Mouse (Mus musculus): ENCODE measurements around the gene Psmf1.
A peak's percentile ranks its signal among the peaks of the same experiment; 100 is the strongest.

The Psmf1 gene

DNA sequence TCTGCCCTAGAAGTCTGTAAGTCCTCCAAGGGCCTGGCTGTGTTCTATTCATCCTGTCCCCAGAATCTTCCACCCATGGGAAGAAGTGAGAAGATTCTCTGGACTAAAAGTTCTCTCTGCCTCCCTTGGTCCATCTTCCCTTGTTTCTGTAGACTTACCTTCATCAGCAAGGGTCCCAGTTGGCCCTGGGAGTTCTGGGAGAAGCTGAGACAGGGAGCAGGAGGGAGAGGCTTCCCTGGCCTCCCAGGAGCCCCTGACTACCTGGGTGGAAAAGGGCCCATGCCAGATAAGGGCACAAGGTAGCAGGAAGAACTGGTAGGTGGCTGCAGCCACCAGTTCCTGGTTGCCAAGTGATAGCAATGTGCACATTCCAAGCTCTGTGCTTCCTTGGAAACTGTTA, at the start of gene Psmf1:
Gene Psmf1 (minus strand): TSS at position 342 of the 400 bp plus-strand sequence.
- no peak for DNase-seq (ENCODE audit: low spot score in 2 of 2)

DNA sequence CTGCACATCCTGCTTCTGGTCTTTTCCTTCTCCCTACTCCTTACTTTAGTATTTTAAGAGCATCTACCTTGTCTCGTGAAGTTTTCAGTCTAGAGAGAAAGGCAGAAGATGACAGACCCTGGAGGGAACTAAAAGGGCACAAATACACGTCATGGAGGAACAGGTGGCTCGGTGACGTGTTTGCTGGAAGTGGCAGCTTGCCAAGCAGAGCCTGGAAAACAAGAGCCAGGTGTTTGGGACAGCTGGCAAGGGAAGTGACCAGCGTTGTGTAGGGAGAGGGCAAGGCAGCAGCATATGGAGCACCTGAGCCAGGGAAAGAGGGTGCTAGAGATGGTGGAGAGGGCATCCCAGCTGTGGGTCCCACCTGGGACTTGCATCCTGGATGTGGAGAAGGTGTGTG, 47.2 kb upstream of the Psmf1 start:
- DNase-seq (ENCODE audit: low spot score in 2 of 2): no peak

DNA sequence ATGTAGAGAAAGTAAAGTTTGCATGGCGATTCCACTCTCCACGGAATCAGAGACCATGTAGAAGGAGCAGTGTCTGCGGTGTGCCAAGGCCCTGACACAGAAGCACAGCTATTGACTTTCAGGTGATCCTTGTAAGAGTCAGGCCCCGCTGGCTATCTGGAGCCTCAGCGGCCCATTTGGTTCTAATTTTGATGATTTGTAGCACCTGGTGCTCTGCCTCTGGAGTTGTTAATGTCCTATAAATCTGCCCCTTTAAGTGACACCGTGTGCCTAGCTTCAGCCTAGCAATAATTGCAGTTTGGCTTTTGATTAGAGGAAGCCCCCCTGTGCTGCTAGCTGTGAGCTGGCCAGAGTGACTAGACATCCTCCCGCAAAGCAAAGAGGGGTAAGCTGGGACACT, 46.2 kb upstream of the Psmf1 start:
- no peak for DNase-seq (ENCODE audit: low spot score in 2 of 2)

DNA sequence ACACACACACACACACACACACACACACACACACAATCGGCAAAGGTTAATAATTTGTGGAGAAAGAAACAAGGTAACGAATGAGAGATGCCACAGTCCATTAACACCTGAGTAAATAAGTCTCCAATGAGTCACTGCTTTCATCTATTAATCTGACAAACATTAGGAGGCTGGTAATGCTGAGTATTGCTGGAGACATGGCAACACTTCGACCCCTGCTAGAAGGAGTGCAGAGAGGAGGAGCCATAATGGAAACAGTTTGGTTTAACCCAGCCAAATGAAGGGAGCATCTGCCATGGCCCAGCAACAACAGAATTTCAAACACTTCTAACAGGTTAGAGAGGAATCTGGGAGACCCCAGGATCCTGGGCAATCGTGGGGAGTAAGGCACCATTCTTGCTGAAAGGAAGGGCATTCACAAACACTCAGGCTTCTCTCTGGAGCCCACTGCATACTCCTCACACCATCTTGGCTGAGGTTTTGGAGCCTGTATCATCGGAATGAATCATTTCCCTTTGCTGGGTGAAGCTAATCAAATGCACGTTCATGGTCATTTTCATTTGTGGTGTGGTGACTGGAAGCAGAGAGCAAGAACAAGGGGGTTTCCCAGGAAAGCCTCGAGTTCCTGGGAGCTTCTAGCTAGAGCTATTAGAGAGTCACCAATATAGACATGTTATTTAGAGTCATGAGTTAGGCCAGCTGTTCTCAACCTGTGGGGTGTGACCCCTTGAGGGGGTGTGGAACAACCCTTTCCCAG, 44.4 kb upstream of the Psmf1 start:
- no peak for DNase-seq (ENCODE audit: low spot score in 2 of 2)

DNA sequence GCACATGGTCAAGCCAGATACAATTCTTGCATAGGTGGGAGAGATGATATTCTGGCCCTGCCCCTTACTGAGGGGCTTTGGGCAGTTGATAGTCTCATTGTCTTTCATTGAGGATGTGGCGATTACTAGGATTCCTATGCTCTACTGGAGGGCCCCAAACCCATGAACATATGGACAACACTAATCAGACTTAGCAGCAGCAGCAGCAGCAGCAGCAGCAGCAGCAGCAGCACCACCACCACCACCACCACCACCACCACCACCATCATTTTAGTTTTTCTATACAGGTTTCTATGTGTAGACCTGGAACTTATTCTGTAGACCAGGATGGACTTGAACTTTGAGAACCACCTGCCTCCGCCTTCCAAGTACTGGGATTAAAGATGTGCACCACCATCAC, 39.5 kb upstream of the Psmf1 start:
- DNase-seq (ENCODE audit: low spot score in 2 of 2): no peak

DNA sequence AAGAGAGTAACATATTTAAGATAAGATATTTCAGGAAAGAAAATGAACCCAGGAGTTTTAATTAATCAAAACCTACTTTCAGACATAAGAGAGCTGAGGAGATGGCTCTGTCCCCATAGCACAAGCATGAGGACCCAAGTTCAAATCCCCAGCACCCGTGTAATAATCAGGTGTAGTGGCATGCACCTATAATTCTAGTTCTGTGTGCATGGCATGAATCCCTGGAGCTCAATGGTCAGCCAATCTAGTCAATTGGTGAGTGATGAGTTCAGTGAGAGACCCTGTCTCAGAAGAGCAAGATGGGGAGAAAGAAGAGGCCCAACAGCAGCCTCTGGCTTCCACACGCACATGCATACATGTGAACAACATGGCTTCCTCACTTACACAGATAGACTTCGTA, 33.4 kb upstream of the Psmf1 start:
- DNase-seq (ENCODE audit: low spot score in 2 of 2): no peak

DNA sequence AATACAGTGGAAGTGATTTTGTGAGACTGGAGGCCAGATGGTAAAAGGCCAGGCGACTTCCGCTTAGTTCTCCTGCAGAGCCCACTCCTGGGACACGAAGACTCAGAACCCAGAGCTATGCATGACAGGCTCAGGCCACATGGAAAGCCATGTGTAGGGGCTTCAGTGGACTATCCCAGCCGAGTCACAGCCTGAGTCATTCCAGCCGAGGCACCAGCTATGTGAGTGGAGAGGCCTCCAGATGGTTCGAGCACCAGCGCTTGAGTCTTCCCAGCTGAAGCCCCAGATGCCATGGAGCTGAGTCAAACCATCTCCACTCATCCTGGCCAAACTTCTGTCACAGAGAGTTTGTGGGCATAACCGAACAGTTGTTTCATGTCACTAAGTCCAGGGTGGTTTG, 29.5 kb upstream of the Psmf1 start:
- DNase-seq (ENCODE audit: low spot score in 2 of 2): no peak

DNA sequence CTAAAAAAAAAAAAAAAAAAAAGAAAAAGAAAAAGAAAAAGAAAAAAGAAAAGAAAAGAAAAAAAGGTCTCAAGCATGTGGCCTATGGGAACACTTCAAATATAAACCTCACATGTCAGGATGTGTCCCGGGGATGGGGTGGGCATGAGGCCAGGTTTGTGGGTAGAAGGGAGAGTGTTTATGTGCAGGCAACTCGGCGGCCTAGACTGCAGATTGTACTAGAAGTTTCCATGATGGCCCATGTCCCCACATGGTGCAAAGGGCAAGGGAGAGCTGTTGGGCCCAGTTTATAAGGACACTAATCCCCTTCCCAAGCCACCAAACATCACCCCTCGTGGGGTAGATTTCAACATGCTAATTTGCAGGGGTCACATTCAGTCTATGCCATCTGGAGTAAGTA, 28.2 kb upstream of the Psmf1 start:
- no peak for DNase-seq (ENCODE audit: low spot score in 2 of 2)

DNA sequence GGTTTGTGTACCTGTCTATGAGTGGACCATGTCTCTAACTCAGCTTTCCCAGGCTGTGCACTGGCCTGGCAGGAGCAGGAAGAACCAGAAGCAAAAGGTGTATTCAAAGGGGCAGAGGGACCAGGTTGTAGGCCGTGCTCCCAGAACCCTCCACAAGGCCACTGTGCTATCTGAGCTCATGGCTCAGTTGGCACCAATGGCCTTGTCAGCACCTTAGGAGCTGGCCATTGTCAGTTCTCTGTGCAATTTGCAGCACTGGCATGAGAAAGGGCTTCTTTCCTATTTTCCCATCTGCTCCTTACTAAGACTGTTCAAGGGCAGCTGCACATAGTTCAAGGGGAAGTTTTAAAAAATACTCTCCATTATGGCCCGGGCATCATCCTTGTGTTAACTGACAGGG, 20.6 kb upstream of the Psmf1 start:
- no peak for DNase-seq (ENCODE audit: low spot score in 2 of 2)

DNA sequence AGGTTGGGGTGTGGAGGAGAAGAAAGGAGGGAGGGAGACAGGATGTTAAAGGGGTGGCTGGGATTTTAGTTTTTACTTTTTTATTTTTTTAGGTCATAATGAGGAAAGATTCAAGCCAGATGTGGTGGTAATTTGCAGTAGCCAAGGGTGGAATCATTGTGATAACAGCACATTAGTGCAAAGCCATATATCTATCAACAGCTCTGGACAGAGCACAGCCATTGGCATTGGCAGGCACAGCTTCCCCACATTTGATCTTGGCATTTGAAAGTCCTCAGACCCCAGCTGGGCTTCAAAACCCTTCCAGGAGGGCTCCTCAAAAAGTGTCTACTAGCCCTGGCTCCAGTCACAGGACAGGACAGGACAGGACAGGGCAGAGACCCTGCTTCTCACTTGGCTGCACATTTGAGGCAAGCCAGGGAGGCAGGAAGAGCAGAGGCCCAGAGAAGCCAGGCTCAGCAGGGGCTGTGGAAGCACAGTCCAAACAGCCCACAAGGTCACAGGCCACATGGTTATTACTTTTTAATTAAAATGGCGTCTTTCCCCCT, 14.9 kb upstream of the Psmf1 start:
- no peak for DNase-seq (ENCODE audit: low spot score in 2 of 2)

DNA sequence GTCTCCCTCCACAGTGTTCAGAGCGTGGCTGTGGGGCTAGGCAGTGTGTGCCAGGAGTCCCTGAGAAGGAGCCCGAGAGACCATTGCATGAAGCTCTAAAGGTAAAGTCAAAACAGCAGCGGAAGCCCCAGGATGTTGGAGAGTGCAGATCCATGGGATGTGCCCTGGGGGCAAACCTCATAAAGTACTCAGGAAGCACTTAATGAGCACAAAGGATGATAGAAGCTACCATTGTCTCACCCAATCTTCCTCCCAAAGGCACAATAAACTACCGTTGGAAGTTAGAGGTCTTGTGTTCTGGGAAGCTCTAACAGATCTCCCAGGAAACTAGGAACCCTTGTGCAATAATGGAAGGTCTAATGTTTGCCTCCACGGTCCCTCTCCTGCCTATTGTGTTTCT, 13.5 kb upstream of the Psmf1 start:
- no peak for DNase-seq (ENCODE audit: low spot score in 2 of 2)

DNA sequence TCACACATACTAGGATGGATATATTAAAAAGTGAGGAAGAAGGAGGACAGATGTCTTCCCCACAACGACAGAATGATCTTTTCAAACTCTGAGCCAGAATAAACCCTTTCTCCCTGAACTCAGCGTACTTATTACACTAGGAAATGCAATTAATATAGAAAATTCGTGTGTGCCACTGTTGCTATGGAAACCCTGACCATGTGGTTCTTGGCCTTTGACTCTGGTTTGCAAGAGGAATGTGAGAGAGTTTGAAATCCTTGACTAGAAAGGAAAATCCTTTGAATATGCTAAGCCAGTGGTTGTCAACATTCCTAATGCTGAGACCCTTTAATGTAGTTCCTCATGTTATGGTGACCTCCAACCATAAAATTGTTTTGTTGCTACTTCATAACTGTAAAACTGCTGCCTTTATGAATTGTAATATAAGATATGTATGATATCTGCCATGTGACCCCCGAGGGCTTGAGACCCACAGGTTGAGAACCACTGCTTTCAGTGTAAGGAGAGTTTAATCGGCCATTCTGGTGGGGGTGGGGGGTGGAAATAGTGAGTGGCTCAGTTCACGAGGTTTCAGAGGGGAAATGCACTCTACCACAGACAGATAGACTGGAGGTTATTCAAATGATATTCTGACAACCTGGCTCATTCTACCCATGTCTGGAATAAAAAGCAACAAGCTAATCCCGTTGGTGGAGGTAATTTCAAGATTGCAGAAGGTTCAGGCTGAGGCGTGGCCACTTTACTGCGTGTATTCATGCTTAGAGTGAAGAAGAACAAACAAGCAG, 12.5 kb upstream of the Psmf1 start:
- no peak for DNase-seq (ENCODE audit: low spot score in 2 of 2)

DNA sequence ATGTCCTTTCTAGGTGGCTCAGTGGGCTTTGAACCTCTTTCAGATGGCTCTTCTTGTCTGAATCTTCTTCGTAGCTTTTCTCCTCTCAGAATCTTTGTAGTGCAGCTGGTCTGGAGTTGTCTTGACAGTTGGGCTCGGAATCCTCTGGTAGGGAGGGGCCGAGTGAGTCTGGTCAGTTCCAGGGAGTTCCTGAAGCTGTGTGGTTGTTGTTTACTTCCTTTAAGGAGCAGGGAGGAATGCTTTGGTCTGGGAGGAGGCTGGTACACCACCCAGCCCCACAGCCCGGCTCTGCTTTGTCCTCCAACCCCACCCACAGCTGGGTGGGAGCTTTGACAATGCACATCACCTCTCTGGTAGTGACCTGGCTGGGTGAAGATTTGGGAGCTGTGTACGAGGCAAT, 7.3 kb upstream of the Psmf1 start:
- no peak for DNase-seq (ENCODE audit: low spot score in 2 of 2)

DNA sequence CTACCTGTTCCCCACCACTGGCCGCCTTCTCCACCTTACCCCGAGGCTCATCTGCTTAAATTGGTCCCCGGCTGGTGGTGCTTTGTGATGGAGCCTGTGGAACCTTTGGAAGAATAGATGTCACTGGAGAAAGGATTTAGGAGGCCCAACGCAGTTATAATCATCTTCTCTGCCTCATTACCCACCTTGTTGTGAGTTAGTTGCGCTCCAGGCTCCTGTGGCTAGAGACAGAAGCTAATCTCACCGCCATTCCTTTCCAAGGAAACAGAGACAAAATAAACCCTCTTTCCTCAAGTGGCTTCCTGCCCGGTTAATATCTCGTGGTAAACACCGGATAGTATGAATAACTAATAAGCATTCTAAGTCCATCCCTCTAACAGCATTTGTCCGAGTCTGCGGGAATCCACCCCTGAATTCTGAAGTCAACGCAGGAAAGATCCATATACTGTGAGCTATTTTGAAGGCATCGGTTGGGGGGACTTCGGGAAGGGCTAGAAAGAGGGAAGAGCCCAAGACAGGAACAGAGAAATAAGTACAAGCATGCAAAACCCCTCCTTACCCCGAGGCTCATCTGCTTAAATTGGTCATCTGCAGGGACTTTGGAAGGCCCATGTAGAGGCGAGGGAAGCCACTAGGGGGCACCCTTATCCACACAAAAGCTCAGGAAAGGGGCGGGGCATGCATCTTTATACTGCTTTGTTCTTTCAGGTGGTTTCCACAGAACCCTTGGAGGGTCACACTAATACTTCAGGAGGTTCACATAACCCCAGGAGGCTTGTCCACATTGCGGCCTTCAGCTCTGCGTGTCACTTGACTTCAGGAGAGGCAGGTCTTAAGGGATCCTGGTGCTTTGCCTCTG, 4.1 kb upstream of the Psmf1 start:
- peak; percentile 35 to 72 for DNase-seq (ENCODE audit: low spot score in 2 of 2)

DNA sequence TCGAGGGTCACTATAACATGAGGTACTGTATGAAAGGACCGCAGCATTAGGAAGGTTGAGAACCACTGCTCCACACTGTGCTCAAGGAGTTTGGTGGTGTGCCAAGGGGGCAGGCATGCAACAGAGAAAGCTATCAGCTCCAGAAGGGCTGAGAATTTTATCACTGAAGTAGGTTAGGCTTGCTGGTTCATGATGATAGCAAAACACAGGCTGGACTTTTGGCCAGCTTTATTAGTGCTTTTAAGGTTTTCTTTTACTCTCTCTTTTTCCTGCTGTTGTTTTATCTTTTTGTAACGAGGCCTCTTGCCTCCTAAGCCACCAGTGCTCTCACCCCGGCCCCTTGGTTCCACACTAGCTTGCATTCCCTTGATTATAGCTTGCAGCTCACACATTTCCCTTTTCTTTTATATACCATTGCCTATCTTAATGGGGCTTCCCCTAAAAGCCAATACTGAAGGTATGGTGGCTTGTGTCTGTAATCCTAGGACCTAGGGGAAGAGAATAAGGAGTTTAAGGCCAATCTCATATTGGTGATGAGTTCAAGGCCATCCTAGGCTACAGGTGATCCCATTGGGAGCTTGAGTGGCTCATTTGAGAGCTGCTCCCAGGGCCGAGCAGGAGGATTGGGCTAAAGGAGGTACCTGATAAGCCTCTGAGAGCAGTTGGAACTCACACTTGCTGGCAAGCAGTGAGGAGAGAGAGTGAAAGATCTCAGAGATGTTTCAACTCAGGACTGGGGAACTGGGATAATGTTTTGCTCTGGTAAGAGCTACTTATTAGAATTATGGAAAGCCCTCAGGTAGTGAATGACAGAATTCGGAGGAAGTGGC, 921 bp downstream of the Psmf1 start:
- no peak for DNase-seq (ENCODE audit: low spot score in 2 of 2)

DNA sequence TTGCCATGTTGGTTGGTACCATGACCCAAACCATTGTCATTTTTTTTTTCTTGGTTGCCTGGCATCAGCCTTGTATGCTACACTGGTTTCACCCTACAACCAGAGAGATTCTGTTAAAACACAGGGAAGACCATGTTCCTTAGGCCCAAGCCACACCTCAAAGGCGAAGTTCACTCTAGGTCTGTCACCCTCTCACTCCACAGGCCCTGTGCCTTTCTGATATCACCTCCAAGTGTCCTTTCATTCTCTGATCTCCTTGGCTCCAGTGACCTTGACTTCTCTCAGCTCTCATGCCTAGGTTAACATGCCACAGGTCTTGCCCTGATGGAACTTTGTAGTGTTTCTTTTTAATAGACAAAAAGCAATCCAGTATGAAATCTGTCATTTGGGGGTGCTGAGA, 1.9 kb downstream of the Psmf1 start:
- DNase-seq (ENCODE audit: low spot score in 2 of 2): no peak

DNA sequence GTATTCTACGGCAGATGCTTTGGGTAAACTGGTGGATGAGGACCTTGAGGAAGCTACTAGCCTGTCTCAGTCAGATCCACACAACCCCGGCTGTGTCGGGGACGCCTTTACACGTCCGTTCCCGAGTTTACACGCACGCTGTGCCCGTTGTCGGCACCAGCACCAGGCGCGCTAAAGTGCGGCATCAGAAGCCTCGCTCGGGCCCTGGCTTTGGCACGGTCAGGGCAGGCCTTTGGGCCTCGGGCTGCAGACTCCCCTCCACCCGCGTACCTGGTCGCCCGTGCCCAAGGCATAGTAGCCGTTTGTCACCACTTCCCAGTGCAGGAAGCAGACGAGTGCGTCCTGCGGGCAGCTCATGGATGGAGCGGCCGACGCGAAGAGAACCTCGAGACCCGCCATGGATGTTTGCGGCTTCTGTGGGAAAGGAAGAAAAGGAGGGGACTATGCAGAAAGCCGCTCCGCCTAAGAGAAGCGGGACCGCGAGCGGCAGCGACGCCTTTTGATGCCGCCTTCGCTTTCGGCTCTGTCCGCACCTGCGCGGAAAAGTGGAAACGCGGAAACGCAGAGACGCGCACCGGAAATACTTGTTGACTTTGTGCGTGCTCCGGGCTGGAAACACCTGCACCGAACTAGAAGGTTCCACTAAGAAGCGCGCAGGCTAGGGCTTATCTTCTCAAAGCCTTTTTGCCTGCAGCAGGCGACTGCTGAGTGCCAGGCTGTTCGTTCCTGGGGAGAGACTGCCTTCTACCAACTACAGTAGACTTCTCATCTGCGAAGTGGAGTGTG, 3.1 kb downstream of the Psmf1 start:
- peak; percentile 81 to 87 for DNase-seq (ENCODE audit: low spot score in 2 of 2)

DNA sequence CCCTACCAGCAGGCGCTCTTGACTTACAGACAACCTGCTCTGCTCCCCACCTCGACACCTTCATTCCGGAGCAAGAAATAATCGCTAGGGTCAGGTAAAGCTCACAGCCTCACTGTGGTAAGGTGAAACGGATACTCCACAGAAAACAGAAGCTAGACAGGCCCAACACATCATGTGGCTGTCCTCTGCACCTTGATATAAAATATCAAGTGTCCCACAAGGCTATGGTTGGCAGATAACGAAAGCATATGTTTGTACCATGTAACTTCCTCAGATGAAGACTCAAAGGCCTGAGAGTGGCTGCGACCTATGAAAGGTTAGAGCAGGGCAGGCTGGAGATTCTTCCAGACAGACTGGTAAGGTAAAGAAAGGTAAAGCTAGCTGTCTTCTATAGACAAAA, 4.5 kb downstream of the Psmf1 start:
- DNase-seq (ENCODE audit: low spot score in 2 of 2): no peak

DNA sequence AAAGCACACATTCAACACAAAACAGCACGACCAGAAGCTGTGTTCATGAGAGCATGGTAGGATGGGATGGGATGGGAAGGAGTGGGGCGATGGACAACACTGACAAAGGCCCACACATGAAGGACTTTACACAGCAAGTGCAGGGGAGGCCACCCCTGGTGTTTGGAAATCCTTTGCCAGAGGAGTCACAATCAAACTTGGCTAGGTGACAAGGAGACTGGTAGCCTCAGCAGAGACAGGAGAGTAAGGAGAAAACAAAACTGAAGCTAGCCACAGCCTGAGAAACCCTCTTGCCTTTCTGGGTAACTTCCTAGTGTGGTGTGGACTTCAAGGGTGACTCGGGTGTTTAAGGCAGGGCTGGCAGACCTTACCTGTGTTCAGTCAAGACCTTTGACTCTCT, 4.9 kb downstream of the Psmf1 start:
- DNase-seq (ENCODE audit: low spot score in 2 of 2): no peak

DNA sequence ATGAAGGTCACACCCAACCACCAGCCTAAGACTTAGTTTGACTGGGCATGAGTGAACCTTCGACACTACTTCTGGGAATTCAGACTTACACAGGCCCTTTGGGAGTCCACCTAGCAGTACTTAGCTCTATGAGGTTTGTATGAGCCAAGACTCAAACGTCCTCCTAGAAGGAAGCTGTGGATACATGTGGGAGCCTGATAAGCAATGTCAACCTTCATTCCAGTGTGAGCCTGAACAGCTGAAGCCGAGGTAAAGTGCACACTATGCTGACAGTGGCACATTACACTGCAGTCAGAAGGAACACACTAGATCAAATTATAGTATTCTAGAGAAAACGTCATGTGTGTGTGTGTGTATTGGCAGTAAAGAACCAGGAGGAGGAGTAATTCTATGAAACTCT, 5.5 kb downstream of the Psmf1 start:
- no peak for DNase-seq (ENCODE audit: low spot score in 2 of 2)

DNA sequence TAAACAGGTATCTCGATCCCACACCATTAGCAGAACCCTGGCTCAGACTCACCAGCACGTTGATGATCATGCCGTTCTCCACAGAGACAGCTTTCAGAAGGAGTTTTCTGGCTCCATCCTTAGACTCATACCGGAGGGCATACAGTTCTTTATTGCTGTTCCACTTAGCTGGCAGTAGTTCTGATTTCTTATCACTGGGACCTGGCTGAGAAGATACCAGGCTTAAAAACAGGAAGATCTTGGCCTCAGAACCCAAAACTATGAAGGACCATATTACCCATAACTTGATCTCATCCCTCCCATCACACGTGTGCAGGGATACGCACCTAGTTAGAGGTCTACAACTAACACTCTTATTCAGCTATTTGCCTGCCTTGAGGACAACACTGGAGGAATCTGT, 8.6 kb downstream of the Psmf1 start:
- no peak for DNase-seq (ENCODE audit: low spot score in 2 of 2)
